Mouse (Mus musculus) heart, postnatal 36 days (tissue): ENCODE data around the gene Tcf25. TPM values are rescaled to one million over a fixed set of nuclear protein-coding genes. Genes with fewer than 3 reads are reported as not detected.

ENCODE experiments used
- DNase-seq, 2 experiments: peaks; one replicate each; pipeline ENCODE4 v3.0.0; 2021 to 2022
- intact Hi-C: fragments of 180-260 bp; cut with DNase I; formaldehyde crosslinking; loops from one replicate; pipeline ENCODE4 v1.15.1; 2025
- total RNA-seq, 2 experiments: library from RNA; stranded (reverse); gene quantifications; 2 replicates each; pipeline ENCODE4 v1.2.3; 2021

Gene Tcf25
- total RNA-seq, 2 experiments from 2014 or later = 121 to 130 TPM

- DNase-seq = no peak
- intact Hi-C loops = no loop called here
Observed at GRCm38 (mm10) chr8:123453291-123453690, 79.7 kb downstream of the Tcf25 start.

Other genes with a start within 250 kb of the Tcf25 start
- gene Sult5a1, start 215.4 kb upstream of the Tcf25 start, total RNA-seq = under 1 TPM; 0.58 to 0.79 TPM
- gene Dpep1, start 187.5 kb upstream of the Tcf25 start, total RNA-seq = 10 to 100 TPM; 32.3 to 53.6 TPM
- 10 to 100 TPM; 53.9 to 69.1 TPM for gene Chmp1a, start 161.0 kb upstream of the Tcf25 start, total RNA-seq
- gene Spata33, start 160.9 kb upstream of the Tcf25 start, total RNA-seq = 10 to 100 TPM; 22.5 to 27.2 TPM
- gene Cdk10, start 148.9 kb upstream of the Tcf25 start, total RNA-seq = 10 to 100 TPM; 19.6 to 24.0 TPM
- 1 to 10 TPM; 5.4 to 6.2 TPM for gene Spata2l, start 137.5 kb upstream of the Tcf25 start, total RNA-seq
- 10 to 100 TPM in 1 of 2 experiments, 1 to 10 TPM in 1; 9.4 to 10.8 TPM for gene Zfp276, start 119.6 kb upstream of the Tcf25 start, total RNA-seq
- 10 to 100 TPM; 21.8 to 26.5 TPM for gene Vps9d1, start 119.4 kb upstream of the Tcf25 start, total RNA-seq
- gene Fanca, start 55.2 kb upstream of the Tcf25 start, total RNA-seq = 1 to 10 TPM; 1.7 to 3.4 TPM
- under 1 TPM; 0.11 to 0.14 TPM for gene Spire2, start 41.0 kb upstream of the Tcf25 start, total RNA-seq
- not detected for gene Mc1r, start 33.4 kb downstream of the Tcf25 start, total RNA-seq
- under 1 TPM in 1 of 2 experiments, not detected in 1; 0.72 TPM for gene Tubb3, start 37.7 kb downstream of the Tcf25 start, total RNA-seq
- gene Def8, start 49.8 kb downstream of the Tcf25 start, total RNA-seq = 10 to 100 TPM; 51.6 to 58.1 TPM
- 10 to 100 TPM; 62.6 to 74.3 TPM for gene Afg3l1, start 104.2 kb downstream of the Tcf25 start, total RNA-seq
- gene Dbndd1, start 141.7 kb downstream of the Tcf25 start, total RNA-seq = not detected
- 1 to 10 TPM; 4.4 to 5.2 TPM for gene Gas8, start 145.1 kb downstream of the Tcf25 start, total RNA-seq